Mouse (Mus musculus) heart, embryonic 10.5 days (tissue): Measurements from ENCODE around the gene Prtn3. TPM values are rescaled to one million over a fixed set of nuclear protein-coding genes. Genes with fewer than 3 reads are reported as not detected.
A peak's percentile ranks its signal among the peaks of the same experiment; 100 is the strongest.
"Not testable (repeated sequence)": the region's sequence is repeated elsewhere in the genome, so short reads cannot be mapped to it uniquely, and the experiment has no call there.

Experiments
- DNase-seq: peaks from one replicate; pipeline ENCODE4 v3.0.0-alpha.2; 2017; ENCODE audit warnings: low spot score
- H3K27ac ChIP-seq: fragments of 300-500 bp; sonication (generic); 2 replicates; pipeline ENCODE4 v1.5.1; 2016; ENCODE audit warnings: mild to moderate bottlenecking
- H3K27me3 ChIP-seq: fragments of 300-500 bp; sonication (generic); 2 replicates; pipeline ENCODE4 v1.6.1; 2016; ENCODE audit warnings: mild to moderate bottlenecking; ENCODE audit not compliant: poor library complexity, insufficient read depth, severe bottlenecking
- H3K36me3 ChIP-seq: fragments of 300-500 bp; sonication (generic); 2 replicates; pipeline ENCODE4 v1.6.1; 2016; ENCODE audit warnings: mild to moderate bottlenecking, moderate library complexity
- H3K4me1 ChIP-seq: fragments of 300-500 bp; sonication (generic); 2 replicates; pipeline ENCODE4 v1.6.1; 2016; ENCODE audit warnings: mild to moderate bottlenecking
- H3K4me3 ChIP-seq: fragments of 300-500 bp; sonication (generic); 2 replicates; pipeline ENCODE4 v1.5.1; 2016; ENCODE audit warnings: mild to moderate bottlenecking, moderate library complexity
- H3K9me3 ChIP-seq: fragments of 300-500 bp; sonication (generic); 2 replicates; pipeline ENCODE4 v1.6.1; 2016; ENCODE audit warnings: mild to moderate bottlenecking, moderate library complexity
- WGBS: fragments of 180-500 bp; shearing (Covaris S2); methylation state at CpG from one replicate; pipeline ENCODE4 v1.1.7; 2016; 5-methylcytosine and 5-hydroxymethylcytosine counted together
- polyA plus RNA-seq: library from polyadenylated mRNA; unstranded; fragments of >200 nt; fragmentation: Nextera tagmentation; extraction: Ambion mirVana; gene quantifications from 2 replicates; pipeline ENCODE4 v1.2.1, GENCODE M21; 2016

Prtn3 gene
- polyA plus RNA-seq, 1 experiment from 2014 or later = 7.8 TPM

GRCm38 (mm10) chr10:79886611-79887010, 12.3 kb downstream of the Prtn3 start:
- peaks cover 23% of the 10 kb centered on the region for H3K4me1 ChIP-seq
- H3K9me3 ChIP-seq = no peaks in the 10 kb centered on the region
- 82% methylated on average over 8 of the region's 8 CpGs for WGBS
- H3K36me3 ChIP-seq = no peaks in the 10 kb centered on the region
- DNase-seq = no peak
- H3K27me3 ChIP-seq = peaks cover 40% of the 10 kb centered on the region
- no peak overlapping the region for H3K27ac ChIP-seq
- H3K4me3 ChIP-seq = no peak overlapping the region

- Histone ChIP-seq H3K36me3 (peaks cover 3% of the 10 kb centered on the region; the same call in 1 of the 2 replicates), H3K27me3 (peaks cover 21% of the 10 kb centered on the region; the same call in 1 of the 2 replicates), H3K4me3 (no peak overlapping the region), H3K4me1 (0 out of 2 replicates have a peak, but pooled peaks cover 3% of the 10 kb centered on the region), H3K27ac (no peak overlapping the region), H3K9me3 (no peaks in the 10 kb centered on the region)
- no peak for DNase-seq
- 84% methylated on average over 2 of the region's 2 CpGs for WGBS
These were observed 15.1 kb downstream of the Prtn3 start for GRCm38 (mm10) chr10:79889386-79889785.

GRCm38 (mm10) chr10:79890670-79891069, 16.4 kb downstream of the Prtn3 start, which contains the start of gene Cfd:
Gene Cfd, plus strand, starts transcription at chr10:79890853.
- WGBS = 36% methylated on average over 5 of the region's 5 CpGs
- no peak for DNase-seq
- no peaks in the 10 kb centered on the region for H3K9me3 ChIP-seq

GRCm38 (mm10) chr10:79892451-79893118, 18.3 kb downstream of the Prtn3 start:
- H3K4me3 ChIP-seq, H3K27ac ChIP-seq, H3K9me3 ChIP-seq, H3K4me1 ChIP-seq: not testable (repeated sequence)
- Histone ChIP-seq H3K27me3 (peaks cover 17% of the 10 kb centered on the region; the same call in 1 of the 2 replicates), H3K36me3 (peaks cover 32% of the 10 kb centered on the region)
- peak; percentile 90 for DNase-seq
- 43% methylated on average over 22 of the region's 22 CpGs for WGBS

More at GRCm38 (mm10) chr10:79890670-79891069, 16.4 kb downstream of the Prtn3 start, which contains the start of gene Cfd:
- H3K4me3 ChIP-seq = no peak within 1 kb of the TSS
- peaks cover 19% of the 10 kb centered on the region; the same call in 1 of the 2 replicates for H3K27me3 ChIP-seq
- H3K4me1 ChIP-seq = 0 out of 2 replicates have a peak, but pooled peaks cover 3% of the 10 kb centered on the region
- H3K27ac ChIP-seq = no peak within 1 kb of the TSS; the same call in 1 of the 2 replicates
- H3K36me3 ChIP-seq = peaks cover 13% of the 10 kb centered on the region

- peaks cover 17% of the 10 kb centered on the region; the same call in 1 of the 2 replicates for H3K27me3 ChIP-seq
- peaks cover 62% of the 10 kb centered on the region for H3K36me3 ChIP-seq
- H3K4me1 ChIP-seq = peaks cover 21% of the 10 kb centered on the region
- 91% methylated on average over 16 of the region's 16 CpGs for WGBS
- no peak overlapping the region for H3K4me3 ChIP-seq
- DNase-seq = no peak
- H3K9me3 ChIP-seq = no peaks in the 10 kb centered on the region
- no peak overlapping the region for H3K27ac ChIP-seq
These were observed 22.0 kb downstream of the Prtn3 start for GRCm38 (mm10) chr10:79896306-79896705.

GRCm38 (mm10) chr10:79896814-79897213, 22.5 kb downstream of the Prtn3 start:
- peaks cover 66% of the 10 kb centered on the region for H3K36me3 ChIP-seq

GRCm38 (mm10) chr10:79897316-79898245, 23.3 kb downstream of the Prtn3 start:
- Histone ChIP-seq H3K4me3 (no peak overlapping the region; the same call in 1 of the 2 replicates), H3K36me3 (peaks cover 73% of the 10 kb centered on the region), H3K27me3 (peaks cover 12% of the 10 kb centered on the region; the same call in 1 of the 2 replicates), H3K27ac (no peak overlapping the region), H3K4me1 (peaks cover 21% of the 10 kb centered on the region), H3K9me3 (no peaks in the 10 kb centered on the region)
- 44% methylated on average over 20 of the region's 20 CpGs for WGBS
- no peak for DNase-seq

More at GRCm38 (mm10) chr10:79896814-79897213, 22.5 kb downstream of the Prtn3 start:
- H3K9me3 ChIP-seq = no peaks in the 10 kb centered on the region
- no peak for DNase-seq
- 83% methylated on average over 13 of the region's 13 CpGs for WGBS
- no peak overlapping the region for H3K4me3 ChIP-seq
- peaks cover 21% of the 10 kb centered on the region for H3K4me1 ChIP-seq
- no peak overlapping the region for H3K27ac ChIP-seq
- peaks cover 12% of the 10 kb centered on the region; the same call in 1 of the 2 replicates for H3K27me3 ChIP-seq

GRCm38 (mm10) chr10:79900951-79901410, 26.7 kb downstream of the Prtn3 start:
- Histone ChIP-seq H3K4me1 (peaks cover 19% of the 10 kb centered on the region), H3K9me3 (no peaks in the 10 kb centered on the region), H3K27ac (no peak overlapping the region), H3K36me3 (peaks cover 88% of the 10 kb centered on the region), H3K27me3 (peaks cover 12% of the 10 kb centered on the region; the same call in 1 of the 2 replicates), H3K4me3 (no peak overlapping the region)
- WGBS = 51% methylated on average over 2 of the region's 2 CpGs
- no peak for DNase-seq

- no peaks in the 10 kb centered on the region for H3K9me3 ChIP-seq
- H3K4me3 ChIP-seq = no peak overlapping the region
- H3K27me3 ChIP-seq = no peaks in the 10 kb centered on the region
- H3K27ac ChIP-seq = no peak overlapping the region
- 93% methylated on average over 9 of the region's 9 CpGs for WGBS
- H3K4me1 ChIP-seq = peaks cover 23% of the 10 kb centered on the region
- no peak for DNase-seq
- H3K36me3 ChIP-seq = peaks cover 67% of the 10 kb centered on the region
These were observed 32.4 kb downstream of the Prtn3 start for GRCm38 (mm10) chr10:79906712-79907111.

GRCm38 (mm10) chr10:79907415-79907814, 33.1 kb downstream of the Prtn3 start:
- Histone ChIP-seq H3K27ac (0 out of 2 replicates have a peak overlapping the region, but pooled peaks have one; percentile 25), H3K4me3 (no peak overlapping the region), H3K36me3 (peaks cover 69% of the 10 kb centered on the region), H3K27me3 (no peaks in the 10 kb centered on the region), H3K9me3 (no peaks in the 10 kb centered on the region), H3K4me1 (peaks cover 26% of the 10 kb centered on the region)
- no peak for DNase-seq
- WGBS = 94% methylated on average over 10 of the region's 10 CpGs

- Histone ChIP-seq H3K36me3 (peaks cover 67% of the 10 kb centered on the region), H3K4me3 (peak within 1 kb of the TSS; percentile 86), H3K27me3 (no peaks in the 10 kb centered on the region), H3K27ac (peak within 1 kb of the TSS; percentile 100), H3K4me1 (peaks cover 29% of the 10 kb centered on the region), H3K9me3 (no peaks in the 10 kb centered on the region)
- DNase-seq = peak; percentile 98
- WGBS = 2% methylated on average over 52 of the region's 52 CpGs
These were observed 34.2 kb downstream of the Prtn3 start, which contains the start of gene Med16 for GRCm38 (mm10) chr10:79908167-79909091. Gene Med16, minus strand, starts transcription at chr10:79908923.
